Mouse (Mus musculus): ENCODE data around the gene Cdc42bpb. TPM values are rescaled to one million over a fixed set of nuclear protein-coding genes. Genes with fewer than 3 reads are reported as not detected.

The Cdc42bpb gene
- polyA plus RNA-seq, 1 experiment from 2014 or later, result 39.9 TPM

DNA sequence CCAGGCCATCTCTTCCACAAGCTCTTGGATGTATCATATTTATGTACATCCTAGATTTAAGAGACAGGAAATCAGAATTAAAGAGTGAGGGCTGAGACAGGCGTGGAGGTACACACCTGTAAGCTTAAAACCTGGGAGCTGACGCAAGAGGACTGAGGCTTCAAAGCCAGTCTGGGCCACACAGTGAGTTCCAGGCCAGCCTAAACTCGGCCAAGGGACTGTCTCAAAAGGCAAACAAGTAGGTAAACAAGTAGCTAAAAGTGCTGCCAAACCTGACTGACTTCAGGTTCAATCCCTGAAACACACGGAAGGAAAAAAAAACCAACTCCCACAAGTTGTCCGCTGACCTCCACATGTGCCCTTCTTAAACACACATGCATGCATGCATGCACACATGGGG is 23.4 kb downstream of the Cdc42bpb start:
- Histone ChIP-seq H3K36me3 (ENCODE audit: control insufficient read depth, insufficient read depth) (no peaks in the 10 kb centered on the region), H3K4me3 (replicated peaks; ENCODE audit: low read length) (no peak overlapping the region), H3K4me1 (replicated peaks; ENCODE audit: control insufficient read depth, insufficient read depth, low read length) (peaks cover 23% of the 10 kb centered on the region), H3K27me3 (replicated peaks; ENCODE audit: control insufficient read depth, insufficient read depth, low read length) (no peaks in the 10 kb centered on the region), H3K9me3 (ENCODE audit: control insufficient read depth, low read length) (no peaks in the 10 kb centered on the region), H3K27ac (ENCODE audit: low read length) (no peak overlapping the region; the same call in 1 of the 2 replicates), H3K9ac (replicated peaks; ENCODE audit: low read depth, low read length) (no peak overlapping the region), H3K4me2 (ENCODE audit: low read length) (no peak overlapping the region)
- no peak for ATAC-seq
- 77% methylated on average over 5 of the region's 5 CpGs for WGBS

DNA sequence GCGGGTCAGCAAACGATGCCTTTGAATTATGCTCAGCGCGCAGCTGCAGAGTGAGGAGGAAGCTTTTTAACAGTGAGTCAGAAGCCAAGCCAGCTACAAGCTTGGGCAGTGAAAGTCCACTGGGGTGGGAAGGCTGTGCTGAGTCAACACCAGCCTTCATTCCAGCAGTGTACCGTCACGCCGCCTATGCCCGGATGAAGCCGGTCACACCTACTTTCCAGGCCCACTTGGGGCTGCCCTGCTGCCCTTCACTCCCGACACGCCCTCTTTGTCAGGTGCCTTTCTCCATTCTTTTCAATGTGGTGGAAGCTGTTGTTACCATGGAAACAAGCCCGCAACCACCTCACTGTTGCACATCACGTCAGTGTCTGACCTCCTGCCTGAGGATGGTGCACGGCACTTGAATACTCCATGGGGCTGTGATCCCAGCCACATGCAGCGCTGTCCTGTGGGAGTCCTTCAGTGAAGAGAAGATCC is 24.0 kb downstream of the Cdc42bpb start:
- H3K9ac ChIP-seq (replicated peaks; ENCODE audit: low read depth, low read length), result no peak overlapping the region
- no peaks in the 10 kb centered on the region for H3K9me3 ChIP-seq (ENCODE audit: control insufficient read depth, low read length)
- 44% methylated on average over 15 of the region's 15 CpGs for WGBS
- peak; percentile 61 for ATAC-seq
- no peaks in the 10 kb centered on the region for H3K27me3 ChIP-seq (replicated peaks; ENCODE audit: control insufficient read depth, insufficient read depth, low read length)
- H3K36me3 ChIP-seq (ENCODE audit: control insufficient read depth, insufficient read depth), result no peaks in the 10 kb centered on the region
- H3K27ac ChIP-seq (ENCODE audit: low read length), result peak overlapping the region; percentile 24
- no peak overlapping the region for H3K4me3 ChIP-seq (replicated peaks; ENCODE audit: low read length)
- H3K4me1 ChIP-seq (replicated peaks; ENCODE audit: control insufficient read depth, insufficient read depth, low read length), result peaks cover 23% of the 10 kb centered on the region
- no peak overlapping the region for H3K4me2 ChIP-seq (ENCODE audit: low read length)

DNA sequence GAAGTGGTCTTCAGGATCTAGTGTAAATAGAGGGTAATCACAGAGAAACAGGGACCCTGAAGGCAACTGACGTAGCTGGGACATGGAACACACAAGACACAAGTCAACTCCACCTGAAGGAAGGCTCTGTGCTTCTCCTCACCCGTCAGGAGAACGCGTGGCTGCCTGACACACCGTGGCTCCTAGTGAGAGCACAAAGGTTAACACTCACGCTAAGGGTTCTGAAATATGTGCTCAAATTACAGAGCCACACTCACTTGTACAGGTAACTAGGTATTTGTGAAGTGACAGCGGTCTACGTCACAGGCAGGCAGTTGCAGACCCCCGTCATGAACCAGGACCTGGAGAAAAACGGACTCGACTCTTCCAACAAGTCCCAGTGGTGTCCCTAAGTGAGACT is 24.5 kb downstream of the Cdc42bpb start:
- Histone ChIP-seq H3K4me2 (ENCODE audit: low read length) (no peak overlapping the region), H3K27me3 (replicated peaks; ENCODE audit: control insufficient read depth, insufficient read depth, low read length) (no peaks in the 10 kb centered on the region), H3K36me3 (ENCODE audit: control insufficient read depth, insufficient read depth) (no peaks in the 10 kb centered on the region), H3K4me1 (replicated peaks; ENCODE audit: control insufficient read depth, insufficient read depth, low read length) (peaks cover 19% of the 10 kb centered on the region), H3K4me3 (replicated peaks; ENCODE audit: low read length) (no peak overlapping the region), H3K9me3 (ENCODE audit: control insufficient read depth, low read length) (no peaks in the 10 kb centered on the region), H3K9ac (replicated peaks; ENCODE audit: low read depth, low read length) (no peak overlapping the region), H3K27ac (ENCODE audit: low read length) (peak overlapping the region; percentile 24; the same call in 1 of the 2 replicates)
- WGBS, result 89% methylated on average over 11 of the region's 11 CpGs
- no peak for ATAC-seq

DNA sequence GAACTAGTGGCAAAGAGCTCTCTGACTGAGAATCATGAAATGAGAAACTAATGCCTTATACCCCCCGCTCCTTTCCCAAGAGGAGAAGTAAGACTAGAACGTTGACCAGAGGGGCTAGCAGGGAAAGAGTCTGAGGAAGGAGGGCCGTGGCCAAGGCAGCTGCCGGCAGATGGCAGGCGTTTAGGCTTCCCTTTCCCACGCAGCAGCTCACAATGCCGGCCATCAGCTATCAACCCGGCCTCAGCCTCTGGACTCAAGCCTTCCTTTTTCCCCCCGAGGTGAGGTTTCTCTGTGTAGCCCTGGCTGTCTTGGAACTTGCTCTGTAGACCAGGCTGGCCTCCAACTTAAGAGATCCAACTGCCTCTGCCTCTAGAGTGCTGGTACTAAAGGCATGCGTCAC is 25.0 kb downstream of the Cdc42bpb start:
- H3K9ac ChIP-seq (replicated peaks; ENCODE audit: low read depth, low read length), result no peak overlapping the region
- H3K9me3 ChIP-seq (ENCODE audit: control insufficient read depth, low read length), result no peaks in the 10 kb centered on the region
- H3K4me2 ChIP-seq (ENCODE audit: low read length), result no peak overlapping the region
- 93% methylated on average over 10 of the region's 10 CpGs for WGBS
- H3K4me1 ChIP-seq (replicated peaks; ENCODE audit: control insufficient read depth, insufficient read depth, low read length), result peaks cover 18% of the 10 kb centered on the region
- H3K27ac ChIP-seq (ENCODE audit: low read length), result no peak overlapping the region
- no peak overlapping the region for H3K4me3 ChIP-seq (replicated peaks; ENCODE audit: low read length)
- no peaks in the 10 kb centered on the region for H3K36me3 ChIP-seq (ENCODE audit: control insufficient read depth, insufficient read depth)
- no peak for ATAC-seq
- H3K27me3 ChIP-seq (replicated peaks; ENCODE audit: control insufficient read depth, insufficient read depth, low read length), result no peaks in the 10 kb centered on the region

DNA sequence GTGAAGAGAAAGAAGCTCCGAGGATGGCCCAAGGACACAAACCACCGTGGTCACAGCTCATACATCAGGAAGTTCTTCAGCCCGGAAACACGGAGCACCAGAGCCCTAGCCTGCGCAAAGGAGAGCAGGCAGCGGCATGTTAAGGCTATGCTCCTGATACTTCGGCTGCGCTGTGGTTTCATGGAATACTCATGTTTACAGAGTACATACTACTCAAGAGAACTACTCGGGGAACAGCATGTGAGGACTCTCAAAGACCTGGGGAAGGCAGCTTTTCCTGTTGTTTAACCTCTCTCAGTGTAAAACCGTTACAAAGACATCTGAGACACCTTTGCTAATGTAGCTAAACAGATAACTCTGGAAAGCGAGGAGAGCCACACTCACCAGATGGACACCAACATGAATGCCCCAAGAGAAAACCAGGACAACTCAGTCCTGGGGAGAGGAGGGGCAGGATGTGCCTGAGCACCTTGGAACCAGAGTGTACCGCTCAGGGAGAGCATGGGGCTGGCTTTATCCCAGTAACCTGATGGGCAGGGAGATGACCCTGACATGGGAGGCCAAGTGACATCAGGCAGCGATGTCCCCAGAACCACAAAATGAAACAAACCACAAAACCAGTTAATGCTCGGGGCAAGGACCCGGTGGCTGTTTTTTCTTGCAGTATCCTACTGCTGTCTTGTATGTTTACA is 27.8 kb downstream of the Cdc42bpb start:
- no peaks in the 10 kb centered on the region for H3K36me3 ChIP-seq (ENCODE audit: control insufficient read depth, insufficient read depth)
- H3K4me3 ChIP-seq (replicated peaks; ENCODE audit: low read length), result no peak overlapping the region
- no peak for ATAC-seq
- H3K27ac ChIP-seq (ENCODE audit: low read length), result no peak overlapping the region
- no peaks in the 10 kb centered on the region for H3K27me3 ChIP-seq (replicated peaks; ENCODE audit: control insufficient read depth, insufficient read depth, low read length)
- peaks cover 13% of the 10 kb centered on the region for H3K4me1 ChIP-seq (replicated peaks; ENCODE audit: control insufficient read depth, insufficient read depth, low read length)
- H3K9me3 ChIP-seq (ENCODE audit: control insufficient read depth, low read length), result no peaks in the 10 kb centered on the region
- WGBS, result 93% methylated on average over 15 of the region's 15 CpGs
- no peak overlapping the region for H3K4me2 ChIP-seq (ENCODE audit: low read length)
- no peak overlapping the region for H3K9ac ChIP-seq (replicated peaks; ENCODE audit: low read depth, low read length)

DNA sequence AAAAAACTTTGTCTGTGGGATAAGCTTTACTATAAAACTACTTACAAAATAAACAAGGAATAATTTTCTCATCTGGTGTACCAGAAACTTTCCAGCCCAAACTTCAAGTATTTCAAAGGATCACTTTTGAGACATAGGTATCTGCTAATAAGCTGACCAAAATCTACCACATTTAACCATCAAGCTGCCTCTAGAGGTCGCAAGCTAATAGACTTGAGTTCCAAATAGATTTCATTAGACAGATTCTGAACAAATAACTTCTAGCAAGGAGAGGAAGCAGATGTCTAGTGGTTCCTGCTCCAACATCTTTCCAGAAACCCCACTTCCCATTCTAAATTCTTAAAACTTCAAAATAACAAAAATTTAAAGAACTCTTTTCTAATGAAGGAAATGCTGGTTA is 33.6 kb downstream of the Cdc42bpb start:
- peaks cover 5% of the 10 kb centered on the region for H3K36me3 ChIP-seq (ENCODE audit: control insufficient read depth, insufficient read depth)
- WGBS, result 63% methylated on average over 1 of the region's 1 CpGs

DNA sequence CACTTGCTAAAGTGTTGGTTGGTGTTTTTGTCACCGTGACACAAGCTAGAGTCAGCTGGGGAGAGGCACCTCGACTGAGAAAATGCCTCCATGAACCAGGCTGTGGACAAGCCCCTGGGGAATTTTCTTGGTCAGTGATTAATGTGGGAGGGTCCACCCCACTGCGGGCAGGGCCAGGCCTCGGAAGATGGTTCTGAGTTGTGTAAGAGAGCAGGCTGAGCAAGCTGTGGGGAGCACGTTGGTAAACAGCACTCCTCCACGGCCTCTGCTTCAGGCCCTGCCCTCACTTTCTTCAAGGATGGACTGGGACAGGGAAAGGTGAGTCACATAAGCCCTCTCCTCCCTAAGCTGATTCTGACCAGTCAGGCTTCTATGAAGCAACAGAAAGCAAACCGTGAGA is 36.8 kb downstream of the Cdc42bpb start:
- Histone ChIP-seq H3K4me2 (ENCODE audit: low read length) (no peak overlapping the region), H3K36me3 (ENCODE audit: control insufficient read depth, insufficient read depth) (peaks cover 7% of the 10 kb centered on the region), H3K27me3 (replicated peaks; ENCODE audit: control insufficient read depth, insufficient read depth, low read length) (no peaks in the 10 kb centered on the region), H3K4me3 (replicated peaks; ENCODE audit: low read length) (no peak overlapping the region), H3K9ac (replicated peaks; ENCODE audit: low read depth, low read length) (no peak overlapping the region), H3K27ac (ENCODE audit: low read length) (no peak overlapping the region), H3K9me3 (ENCODE audit: control insufficient read depth, low read length) (no peaks in the 10 kb centered on the region), H3K4me1 (replicated peaks; ENCODE audit: control insufficient read depth, insufficient read depth, low read length) (no peaks in the 10 kb centered on the region)
- WGBS, result 86% methylated on average over 7 of the region's 7 CpGs
- ATAC-seq, result no peak

More for the DNA sequence above, 33.6 kb downstream of the Cdc42bpb start:
- H3K27ac ChIP-seq (ENCODE audit: low read length), result no peak overlapping the region
- ATAC-seq, result no peak
- no peak overlapping the region for H3K4me3 ChIP-seq (replicated peaks; ENCODE audit: low read length)
- no peaks in the 10 kb centered on the region for H3K9me3 ChIP-seq (ENCODE audit: control insufficient read depth, low read length)
- H3K4me2 ChIP-seq (ENCODE audit: low read length), result no peak overlapping the region
- H3K27me3 ChIP-seq (replicated peaks; ENCODE audit: control insufficient read depth, insufficient read depth, low read length), result no peaks in the 10 kb centered on the region
- H3K4me1 ChIP-seq (replicated peaks; ENCODE audit: control insufficient read depth, insufficient read depth, low read length), result no peaks in the 10 kb centered on the region
- no peak overlapping the region for H3K9ac ChIP-seq (replicated peaks; ENCODE audit: low read depth, low read length)

DNA sequence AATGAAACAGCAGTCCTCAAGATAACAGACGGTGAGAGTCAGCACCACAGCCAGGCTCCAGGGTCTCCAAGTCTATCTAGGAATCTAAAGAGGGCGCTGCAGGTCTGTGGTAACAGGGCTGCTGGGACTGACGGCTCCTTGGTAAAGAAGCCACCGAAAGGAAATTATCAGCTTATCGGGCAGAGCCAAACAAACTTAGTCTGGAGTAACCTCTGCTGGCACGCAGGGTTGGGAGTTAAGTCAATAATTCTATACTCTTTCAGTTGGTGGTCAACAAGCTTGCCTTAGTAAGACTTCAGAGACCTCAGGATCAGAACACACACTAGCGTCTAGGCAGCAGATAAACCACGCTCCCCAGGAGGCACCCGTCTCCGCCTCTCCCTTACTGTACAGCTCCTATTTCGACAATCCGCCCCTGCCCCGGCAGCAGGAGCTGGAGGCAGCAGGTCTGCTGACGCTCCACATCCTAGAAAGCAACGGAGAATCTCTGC is 39.6 kb downstream of the Cdc42bpb start:
- Histone ChIP-seq H3K36me3 (ENCODE audit: control insufficient read depth, insufficient read depth) (peaks cover 14% of the 10 kb centered on the region), H3K4me3 (replicated peaks; ENCODE audit: low read length) (no peak overlapping the region), H3K9ac (replicated peaks; ENCODE audit: low read depth, low read length) (no peak overlapping the region), H3K4me1 (replicated peaks; ENCODE audit: control insufficient read depth, insufficient read depth, low read length) (peaks cover 6% of the 10 kb centered on the region; the same call in 1 of the 2 replicates), H3K9me3 (ENCODE audit: control insufficient read depth, low read length) (no peaks in the 10 kb centered on the region), H3K4me2 (ENCODE audit: low read length) (no peak overlapping the region), H3K27ac (ENCODE audit: low read length) (no peak overlapping the region), H3K27me3 (replicated peaks; ENCODE audit: control insufficient read depth, insufficient read depth, low read length) (no peaks in the 10 kb centered on the region)
- 85% methylated on average over 15 of the region's 15 CpGs for WGBS
- no peak for ATAC-seq

DNA sequence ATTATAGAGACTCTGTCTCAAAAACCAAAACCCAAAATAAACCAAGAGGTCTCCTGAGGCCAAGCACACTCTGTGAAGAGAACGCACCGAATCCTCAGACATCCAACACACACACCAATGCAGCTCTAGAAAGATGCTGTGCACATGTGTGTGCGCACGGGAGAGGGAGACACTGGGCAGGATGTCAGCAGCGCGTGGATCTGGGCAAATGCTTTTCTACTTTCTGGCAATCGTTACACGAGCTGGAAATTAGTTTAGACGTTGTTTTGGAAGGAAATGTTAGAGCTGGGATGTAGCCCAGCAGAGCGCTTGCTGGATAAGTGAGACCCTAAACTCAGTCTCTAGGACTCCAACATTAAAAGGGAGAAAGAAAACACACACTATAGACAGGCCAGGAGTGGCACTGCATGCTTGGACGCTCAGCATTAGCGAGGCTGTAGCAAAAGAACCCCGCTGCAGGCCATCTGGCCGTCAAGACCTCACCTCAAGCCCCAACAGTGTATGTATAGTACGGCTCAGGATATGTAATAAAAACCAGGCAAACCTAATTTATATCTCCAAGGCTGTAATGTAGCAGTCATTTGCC is 44.4 kb downstream of the Cdc42bpb start:
- WGBS, result 57% methylated on average over 15 of the region's 15 CpGs
- peak; percentile 59 for ATAC-seq
- H3K27ac ChIP-seq (ENCODE audit: low read length), result no peak overlapping the region

More for the DNA sequence above, 44.4 kb downstream of the Cdc42bpb start:
- no peaks in the 10 kb centered on the region for H3K9me3 ChIP-seq (ENCODE audit: control insufficient read depth, low read length)
- H3K4me1 ChIP-seq (replicated peaks; ENCODE audit: control insufficient read depth, insufficient read depth, low read length), result peaks cover 9% of the 10 kb centered on the region
- no peak overlapping the region for H3K4me3 ChIP-seq (replicated peaks; ENCODE audit: low read length)
- no peak overlapping the region for H3K4me2 ChIP-seq (ENCODE audit: low read length)
- H3K36me3 ChIP-seq (ENCODE audit: control insufficient read depth, insufficient read depth), result peaks cover 13% of the 10 kb centered on the region; the same call in 1 of the 2 replicates
- H3K27me3 ChIP-seq (replicated peaks; ENCODE audit: control insufficient read depth, insufficient read depth, low read length), result no peaks in the 10 kb centered on the region
- H3K9ac ChIP-seq (replicated peaks; ENCODE audit: low read depth, low read length), result no peak overlapping the region

Data from forebrain, embryonic 16.5 days (tissue).